Mouse (Mus musculus) lung, postnatal 0 days (tissue): ENCODE measurements around the gene Sdsl.

Source experiments
- CTCF ChIP-seq: IDR thresholded peaks from 2 replicates; pipeline ENCODE4 v1.5.1; 2016; ENCODE audit warnings: antibody characterized with exemption, mild to moderate bottlenecking
- EP300 ChIP-seq: IDR thresholded peaks from 2 replicates; pipeline ENCODE4 v1.6.1; 2016; ENCODE audit warnings: antibody characterized with exemption, mild to moderate bottlenecking, control low read depth

DNA sequence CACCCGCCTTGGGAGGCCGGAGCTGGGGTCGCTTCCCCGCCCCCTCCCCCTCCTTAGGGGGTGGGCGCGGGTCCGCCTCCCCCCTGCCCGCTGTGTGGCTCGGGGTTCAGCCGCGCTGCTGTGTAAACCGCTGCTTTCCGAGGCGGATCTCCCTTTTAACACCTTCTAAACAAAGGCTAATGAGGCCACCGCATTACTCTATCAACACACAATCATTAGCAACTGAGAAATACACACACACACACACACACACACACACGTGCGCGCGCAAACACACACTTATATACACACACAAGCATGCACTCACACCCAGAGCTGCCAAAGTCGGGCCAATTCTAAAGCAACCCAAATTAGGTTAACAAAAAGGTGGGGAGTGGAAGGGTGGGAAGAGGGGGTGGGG, 46.9 kb downstream of the Sdsl start:
- TF ChIP-seq EP300 (no peak), CTCF (no peak)
